Mouse (Mus musculus) E14TG2a.4 (cell line): Measurements from ENCODE around the gene Myo18b.

Source experiments
- CTCF ChIP-seq: conservative IDR thresholded peaks from 2 replicates; pipeline ENCODE4 v1.5.1; 2014; ENCODE audit warnings: low read length
- NANOG ChIP-seq: IDR thresholded peaks from 2 replicates; pipeline ENCODE4 v1.6.1; 2014; ENCODE audit warnings: borderline replicate concordance, low read length, mixed read lengths
- POU5F1 ChIP-seq: IDR thresholded peaks from 2 replicates; pipeline ENCODE4 v1.6.1; 2014; ENCODE audit warnings: low read length, borderline replicate concordance

DNA sequence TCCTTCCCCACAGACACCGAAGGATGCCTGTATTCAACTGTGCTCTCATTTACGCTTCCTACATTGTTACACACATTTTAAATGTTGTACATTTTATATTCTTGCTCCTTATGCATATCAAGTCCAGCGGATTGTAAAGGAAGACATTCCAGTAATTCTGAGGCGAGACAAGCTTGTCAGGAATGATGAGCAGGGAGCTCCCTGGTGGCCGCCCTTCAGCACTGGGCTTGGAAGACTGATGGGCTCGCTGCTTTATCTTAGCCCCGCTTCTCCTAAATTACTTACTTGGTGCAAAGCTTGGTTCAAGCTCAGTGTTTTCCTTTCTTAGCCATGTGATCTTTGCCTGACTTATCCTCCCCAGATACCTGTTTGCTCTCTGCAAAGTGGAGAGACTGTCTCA lies 223.7 kb downstream of the Myo18b start:
- TF ChIP-seq CTCF (no peak), NANOG (no peak), POU5F1 (no peak)
